Mouse (Mus musculus) inflammation-experienced regulatory T-cells, adult 16 weeks (primary cell): ENCODE measurements around the gene Spred2. TPM values are rescaled to one million over a fixed set of nuclear protein-coding genes. Genes with fewer than 3 reads are reported as not detected.

Experiments
- polyA plus RNA-seq: library from polyadenylated mRNA; unstranded; fragments of 100-300 nt; shearing (Covaris generic); gene quantifications from one replicate; pipeline ENCODE4 v1.2.1, GENCODE M21; 2017

Gene Spred2
- polyA plus RNA-seq = 4.0 TPM

GRCm38 (mm10) chr11:19923888-19924756, at the start of gene Spred2:
TSS of gene Spred2 (plus strand) at chr11:19924375.

Other genes with a start within 250 kb of the Spred2 start
- gene Actr2, start 188.5 kb downstream of the Spred2 start, polyA plus RNA-seq = 197 TPM